Mouse (Mus musculus): ENCODE data around the gene Spsb3.

The Spsb3 gene

DNA sequence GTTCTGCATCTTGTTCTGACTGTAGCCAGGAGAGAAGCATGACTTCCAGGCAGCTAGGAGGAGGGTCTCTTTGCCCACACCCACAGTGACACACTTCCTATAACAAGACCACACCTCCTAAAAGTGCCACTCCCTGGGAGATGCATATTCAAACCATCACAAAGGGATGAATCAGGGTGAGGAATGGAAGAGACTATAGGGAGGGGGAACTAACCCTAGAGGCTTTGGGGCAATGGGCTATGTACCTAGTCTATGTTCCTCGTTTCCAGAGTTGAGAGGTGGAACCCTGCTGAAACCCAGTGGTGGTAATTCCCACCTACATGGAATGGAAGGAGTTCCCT, 12.1 kb upstream of the Spsb3 start:
- in situ Hi-C loops (cut with MboI, MseI): no loop called here

DNA sequence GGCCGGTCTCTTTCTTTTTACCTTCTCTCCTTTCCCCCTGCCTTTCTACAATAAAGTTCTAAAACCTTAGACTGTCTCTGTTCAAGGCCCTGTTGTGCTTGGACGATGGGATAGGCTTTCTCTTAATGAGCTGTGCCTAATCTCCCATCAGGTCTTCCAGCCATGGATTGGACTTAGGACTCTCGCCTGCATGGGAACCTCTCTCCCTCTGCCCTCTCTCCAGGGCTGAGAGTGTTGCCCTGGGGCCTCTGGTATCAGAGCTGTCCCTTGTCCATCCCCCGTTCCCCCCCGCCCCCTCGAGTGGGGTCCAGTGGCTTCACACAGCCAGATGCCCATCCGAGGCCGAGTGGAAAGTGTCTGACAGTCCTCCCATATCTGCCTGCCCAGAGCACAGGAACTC, 11.5 kb upstream of the Spsb3 start:
- in situ Hi-C loops (cut with MboI, MseI): no loop called here

DNA sequence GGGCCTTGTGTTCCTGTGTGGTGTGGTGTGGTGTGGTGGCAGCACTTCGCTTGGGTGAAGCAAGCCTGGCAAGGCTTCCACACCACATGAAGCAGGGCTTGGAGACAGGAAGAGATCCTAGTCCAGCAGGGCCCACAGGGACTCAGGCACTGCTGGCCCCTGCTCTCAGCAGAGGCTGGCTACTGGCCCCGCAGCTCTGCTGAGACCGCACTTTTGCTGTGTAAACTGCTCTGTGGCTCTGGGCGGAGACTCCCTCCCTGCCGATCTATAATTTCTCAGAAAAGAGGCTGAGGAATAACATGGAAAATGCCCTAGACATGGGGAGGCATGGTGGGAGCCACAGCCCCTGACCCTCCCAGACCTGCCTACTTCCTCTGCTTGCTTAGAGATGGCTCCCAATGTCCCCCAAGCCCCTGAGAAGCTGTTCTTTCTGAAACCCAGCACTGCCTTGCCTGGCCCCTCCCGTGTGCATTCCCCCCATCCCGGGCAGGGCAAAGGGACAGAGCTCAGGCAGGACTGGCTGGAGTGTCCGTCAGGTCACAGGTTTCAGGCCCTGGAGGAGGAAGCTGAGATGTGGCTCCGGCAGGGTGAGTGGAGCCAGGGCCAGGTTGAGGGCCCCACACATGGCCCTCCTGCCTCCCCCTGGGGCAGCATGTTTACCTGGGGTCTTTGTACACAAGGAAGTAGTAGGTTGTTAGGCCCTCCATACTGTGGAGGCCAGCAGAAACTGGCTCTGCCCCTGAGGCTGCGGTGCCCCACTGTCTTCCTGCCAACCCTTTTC, 8.9 kb upstream of the Spsb3 start:
- in situ Hi-C loops (cut with MboI, MseI): no loop called here

DNA sequence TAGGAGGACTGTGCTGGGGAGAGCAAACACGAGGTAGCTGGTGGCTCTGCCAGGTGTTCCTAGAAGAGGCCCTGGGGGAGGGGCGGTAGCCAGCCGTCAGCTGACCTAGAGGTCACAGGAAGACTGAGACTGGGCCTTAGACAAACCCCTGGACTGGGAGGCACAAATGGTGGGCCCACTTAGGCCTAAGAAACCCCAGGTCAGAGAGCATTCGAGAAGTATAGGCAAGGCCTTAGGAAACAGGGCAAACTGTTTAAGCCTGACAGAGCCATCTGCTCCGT, 8.4 kb upstream of the Spsb3 start:
- in situ Hi-C loops (cut with MboI, MseI): no loop called here

DNA sequence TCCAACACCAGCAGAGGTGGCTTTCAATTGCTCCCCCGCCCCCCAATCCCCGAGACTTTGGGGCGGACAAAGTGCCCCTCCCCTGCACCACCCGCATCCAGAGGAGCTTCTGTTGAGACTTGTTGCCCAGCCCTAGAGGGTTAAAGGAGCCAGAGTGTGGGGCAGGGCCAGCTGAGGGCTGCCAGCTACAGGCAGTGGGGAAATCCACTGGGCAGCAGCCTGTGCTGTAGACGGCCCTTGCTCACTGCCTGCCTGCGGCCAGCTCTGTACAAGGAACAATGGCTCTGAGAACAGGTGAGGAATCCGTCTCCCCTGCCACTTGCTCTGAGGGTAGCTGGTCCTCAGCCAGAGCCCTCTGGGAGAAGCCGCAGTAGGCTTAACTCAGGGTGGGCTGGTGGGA, 7.9 kb upstream of the Spsb3 start:
- in situ Hi-C loops (cut with MboI, MseI): no loop called here

DNA sequence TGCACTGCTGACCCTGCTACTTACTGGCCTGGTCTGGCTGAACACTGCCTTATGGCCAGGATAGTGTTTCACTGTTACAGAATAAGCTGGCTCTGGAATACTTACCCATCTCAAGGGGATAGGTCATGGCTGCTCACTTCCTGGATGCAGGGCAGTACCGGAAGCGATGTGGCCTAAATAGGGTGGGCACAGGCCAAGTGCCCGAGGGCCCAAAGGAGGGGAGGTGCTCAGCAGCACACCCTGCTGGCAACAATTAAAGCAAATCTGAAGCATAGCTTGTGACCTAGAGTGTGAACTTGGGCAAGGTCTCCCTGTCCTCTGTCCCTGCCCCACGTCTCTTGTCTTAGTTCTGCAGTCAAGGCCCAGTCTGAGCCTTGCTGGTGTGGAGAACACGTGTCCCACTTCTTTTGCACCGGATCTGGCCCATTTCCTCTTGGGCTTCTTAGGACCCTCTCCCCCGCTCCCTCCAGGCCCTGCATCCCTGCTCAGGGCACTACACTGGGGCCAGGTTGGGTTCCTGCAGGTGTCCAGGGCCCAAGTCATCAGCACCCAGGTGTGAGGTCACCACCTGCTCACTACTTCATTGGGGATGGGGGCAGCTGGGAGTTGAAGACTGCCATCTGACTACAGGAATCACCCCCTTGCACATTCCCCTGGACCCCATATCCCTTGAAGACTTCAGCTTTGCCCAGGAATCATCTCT, 4.6 kb upstream of the Spsb3 start:
- in situ Hi-C loops (cut with MboI, MseI): no loop called here

DNA sequence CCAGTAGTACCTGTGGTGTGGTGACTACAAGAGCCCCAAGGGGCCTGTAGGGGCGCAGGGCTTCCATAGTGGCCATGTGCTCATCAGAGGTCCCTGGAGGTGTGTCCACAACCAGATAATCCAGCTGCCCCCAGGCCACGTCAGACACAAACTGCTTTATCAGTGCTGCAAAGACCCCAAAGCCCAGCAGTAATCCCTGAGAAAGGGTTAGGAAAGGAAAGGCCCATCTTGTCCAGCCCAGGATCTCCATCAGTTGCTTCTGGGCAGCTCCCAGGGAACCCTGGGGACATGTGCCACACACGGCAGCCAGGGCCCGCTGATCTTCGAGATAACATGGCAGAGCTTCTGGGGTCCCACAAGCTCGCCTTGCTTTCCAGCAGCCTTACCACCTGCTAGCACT, 2.1 kb upstream of the Spsb3 start:
- in situ Hi-C loops (cut with MboI, MseI): no loop called here

DNA sequence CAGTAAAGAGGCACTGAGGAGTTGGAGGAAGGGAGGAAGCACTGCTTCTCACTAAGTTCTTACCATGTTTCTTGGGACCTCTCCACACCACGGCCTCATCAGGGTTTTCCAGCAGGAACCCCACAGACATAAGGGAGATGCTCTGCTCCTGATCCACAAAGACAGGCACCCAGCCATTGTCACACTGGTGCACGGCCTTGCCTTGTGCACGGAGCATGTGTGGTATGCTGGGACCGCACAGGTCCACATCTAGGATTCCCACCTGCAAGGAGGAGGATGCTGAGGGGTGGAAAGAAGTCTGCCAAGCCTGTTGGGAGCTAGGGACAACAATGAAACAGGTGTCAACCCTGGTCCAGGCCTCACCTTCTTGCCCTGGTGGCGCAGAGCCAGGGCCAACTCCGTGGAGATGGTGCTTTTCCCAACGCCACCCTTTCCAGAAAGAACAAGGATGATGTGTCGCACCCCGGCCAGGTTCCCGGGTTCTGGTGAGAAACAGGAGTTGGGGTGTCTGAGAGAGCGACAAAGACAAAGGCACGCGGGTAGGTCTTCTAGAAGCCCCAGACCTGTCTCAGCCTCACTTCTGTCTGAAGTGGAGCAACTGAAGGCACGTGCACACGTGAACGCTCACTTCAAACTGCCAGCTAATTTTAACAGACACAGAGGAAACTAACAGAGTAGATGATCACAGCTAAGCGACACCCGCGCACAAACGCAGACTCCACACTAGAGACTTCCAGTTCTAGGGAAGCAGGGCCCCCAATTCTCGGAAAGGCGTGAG, 898 bp upstream of the Spsb3 start:
- in situ Hi-C loops (cut with MboI, MseI): no loop called here

DNA sequence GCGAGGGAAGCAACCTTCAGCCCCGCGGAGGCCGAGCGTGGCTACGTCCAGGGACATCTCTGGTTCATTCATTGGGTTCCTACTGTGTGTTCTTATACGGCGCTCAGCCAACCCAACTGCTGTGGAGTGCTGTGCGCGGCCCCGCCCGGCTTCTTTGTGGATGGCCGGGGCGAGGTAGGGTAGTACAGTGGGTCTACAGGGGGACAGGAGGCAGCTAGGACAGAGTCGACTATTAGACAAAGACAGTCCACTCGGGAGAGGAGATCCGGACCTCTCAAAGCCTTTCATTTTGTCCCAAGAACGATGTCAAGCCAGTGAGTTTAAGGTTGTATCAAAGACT, 459 bp downstream of the Spsb3 start:
- in situ Hi-C loops (cut with MboI, MseI): no loop called here

DNA sequence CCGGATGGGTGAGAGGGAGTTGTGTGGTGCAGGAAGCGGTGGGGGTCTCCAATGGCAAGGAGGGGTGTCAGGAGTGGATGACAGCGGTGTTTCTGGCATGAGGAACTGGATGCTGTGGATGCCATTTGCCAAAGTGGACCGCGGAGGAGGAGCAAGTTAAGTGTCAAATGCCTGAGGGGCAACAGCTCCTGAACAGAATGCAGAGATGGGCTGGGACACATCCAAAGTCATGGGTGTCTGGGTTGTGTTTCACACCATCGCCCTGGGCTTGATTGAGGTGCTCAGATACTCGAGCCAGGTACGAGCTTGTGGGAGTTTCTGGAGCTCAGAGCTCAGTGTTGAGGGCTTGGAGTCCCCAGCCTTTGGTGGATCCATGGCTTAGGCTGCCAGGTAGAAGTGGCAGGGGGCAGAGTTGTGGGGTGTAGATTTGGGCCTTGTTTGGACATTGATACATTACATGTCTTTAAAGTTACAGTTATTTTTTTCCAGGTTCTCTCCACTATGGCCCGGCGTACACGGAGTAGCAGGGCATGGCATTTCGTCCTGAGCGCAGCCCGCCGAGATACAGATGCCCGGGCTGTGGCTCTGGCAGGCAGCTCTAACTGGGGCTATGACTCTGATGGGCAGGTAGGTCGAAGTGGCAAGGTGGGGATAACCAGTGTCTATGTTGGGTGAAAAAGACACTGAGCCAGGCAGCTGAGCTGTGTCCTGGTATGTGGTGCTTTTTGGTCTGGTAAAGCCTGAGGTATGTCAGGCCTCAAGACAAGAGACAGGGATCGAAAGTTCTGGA, 1.0 kb downstream of the Spsb3 start:
- in situ Hi-C loops (cut with MboI, MseI): no loop called here

DNA sequence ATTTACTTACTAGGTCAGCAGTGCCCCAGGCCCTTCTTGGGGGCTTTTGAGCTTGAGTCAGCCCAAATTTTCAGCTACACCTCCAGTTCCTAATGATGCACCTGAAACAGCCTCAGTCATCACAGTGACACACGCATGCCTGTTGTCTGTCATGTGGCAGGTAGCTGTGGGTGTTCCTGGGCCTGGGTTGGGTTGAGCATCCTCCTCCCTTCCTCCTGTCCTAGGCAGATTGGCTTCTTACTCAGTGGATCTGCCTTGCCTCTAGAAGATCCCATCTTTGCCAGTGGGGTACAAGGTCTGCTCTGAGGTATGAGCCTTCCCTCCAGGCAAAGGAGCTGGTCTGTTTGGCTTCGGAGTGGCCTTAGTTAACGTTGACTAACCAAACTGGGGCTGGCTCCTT, 2.4 kb downstream of the Spsb3 start:
- in situ Hi-C loops (cut with MboI, MseI): no loop called here

DNA sequence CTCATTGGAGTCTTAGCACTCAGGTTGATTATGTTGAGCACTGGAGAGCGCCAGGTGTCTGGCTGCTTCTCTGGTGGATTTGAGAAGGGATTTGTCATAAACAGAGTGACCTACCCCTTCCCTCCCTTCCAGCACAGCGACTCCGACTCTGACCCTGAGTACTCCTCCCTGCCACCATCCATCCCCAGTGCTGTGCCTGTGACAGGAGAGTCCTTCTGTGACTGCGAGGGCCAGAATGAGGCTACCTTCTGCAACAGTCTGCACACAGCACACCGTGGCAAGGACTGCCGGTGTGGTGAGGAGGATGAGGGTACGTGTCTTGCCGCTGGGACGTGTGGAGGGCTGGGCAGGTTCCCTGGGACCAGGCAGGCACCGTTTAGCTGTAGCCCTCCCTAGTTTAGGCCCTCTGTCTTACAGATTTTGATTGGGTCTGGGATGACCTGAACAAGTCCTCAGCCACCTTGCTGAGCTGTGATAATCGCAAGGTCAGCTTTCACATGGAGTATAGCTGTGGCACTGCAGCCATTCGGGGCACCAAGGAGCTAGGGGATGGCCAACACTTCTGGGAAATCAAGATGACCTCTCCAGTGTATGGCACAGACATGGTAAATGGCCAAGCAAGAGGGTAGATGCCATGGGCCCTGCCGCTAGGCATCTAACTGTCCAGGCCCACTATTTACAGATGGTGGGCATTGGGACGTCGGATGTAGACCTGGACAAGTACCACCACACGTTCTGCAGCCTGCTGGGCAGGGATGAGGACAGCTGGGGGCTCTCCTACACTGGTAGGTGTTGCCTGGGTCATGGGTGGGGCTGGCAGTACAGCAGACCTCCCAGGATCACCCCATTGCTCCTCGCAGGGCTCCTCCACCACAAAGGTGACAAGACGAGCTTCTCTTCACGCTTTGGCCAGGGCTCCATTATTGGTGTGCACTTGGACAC, 4.0 kb downstream of the Spsb3 start:
- in situ Hi-C loops (cut with MboI, MseI): no loop called here

DNA sequence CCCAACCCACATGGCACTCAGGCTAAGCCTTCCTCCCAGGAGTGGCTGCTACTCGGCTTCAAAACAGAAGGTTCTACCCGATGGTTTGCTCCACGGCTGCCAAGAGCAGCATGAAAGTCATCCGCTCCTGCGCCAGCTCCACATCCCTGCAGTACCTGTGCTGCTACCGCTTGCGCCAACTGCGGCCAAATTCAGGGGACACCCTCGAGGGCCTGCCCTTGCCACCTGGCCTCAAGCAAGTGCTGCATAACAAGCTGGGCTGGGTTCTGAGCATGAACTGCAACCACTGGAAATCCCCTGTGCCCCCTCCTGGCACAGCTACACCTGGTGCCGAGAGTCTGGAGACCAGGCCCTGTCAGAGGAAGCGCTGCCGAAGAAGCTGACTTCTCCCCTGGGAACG, 4.9 kb downstream of the Spsb3 start:
- in situ Hi-C loops (cut with MboI, MseI): no loop called here

DNA sequence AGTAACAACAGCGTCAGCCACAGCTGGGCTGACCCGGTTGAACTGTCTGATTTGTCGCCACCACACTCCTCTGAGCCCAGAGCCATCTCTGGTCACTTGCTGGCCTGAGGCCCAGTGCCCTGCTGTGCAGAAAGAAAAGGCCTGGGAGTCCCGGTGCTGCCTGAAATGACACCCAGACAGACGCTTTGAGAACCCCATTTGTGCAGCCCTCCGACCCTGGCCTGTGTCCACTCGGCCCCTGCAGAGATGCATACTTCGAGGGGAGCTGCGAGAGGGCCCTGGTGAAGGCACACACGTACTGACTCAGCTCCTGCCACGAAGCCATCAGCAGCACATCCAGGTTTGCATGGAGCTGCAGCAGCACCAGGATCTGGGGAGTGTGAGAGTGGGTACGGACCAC, 6.3 kb downstream of the Spsb3 start:
- in situ Hi-C loops (cut with MboI, MseI): no loop called here

DNA sequence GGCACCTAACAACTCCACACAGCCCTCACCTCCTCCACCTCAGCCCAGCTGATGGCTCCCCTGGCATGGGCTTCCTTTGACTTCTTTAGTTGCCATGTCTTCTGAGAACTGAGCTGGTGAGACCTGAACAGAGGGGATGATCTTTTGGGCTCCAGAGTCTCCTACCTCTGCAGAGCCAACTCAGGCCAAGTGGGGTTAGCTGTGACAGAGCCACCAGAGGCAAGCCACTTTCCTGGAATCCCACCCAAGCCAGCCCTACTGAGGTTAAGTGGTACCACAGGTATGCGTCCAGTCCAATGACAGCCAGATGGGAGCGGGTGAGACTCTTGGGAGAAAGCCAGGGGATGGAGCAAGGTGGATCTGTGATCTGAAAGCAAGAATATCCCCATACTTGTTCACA, 6.8 kb downstream of the Spsb3 start:
- in situ Hi-C loops (cut with MboI, MseI): no loop called here

DNA sequence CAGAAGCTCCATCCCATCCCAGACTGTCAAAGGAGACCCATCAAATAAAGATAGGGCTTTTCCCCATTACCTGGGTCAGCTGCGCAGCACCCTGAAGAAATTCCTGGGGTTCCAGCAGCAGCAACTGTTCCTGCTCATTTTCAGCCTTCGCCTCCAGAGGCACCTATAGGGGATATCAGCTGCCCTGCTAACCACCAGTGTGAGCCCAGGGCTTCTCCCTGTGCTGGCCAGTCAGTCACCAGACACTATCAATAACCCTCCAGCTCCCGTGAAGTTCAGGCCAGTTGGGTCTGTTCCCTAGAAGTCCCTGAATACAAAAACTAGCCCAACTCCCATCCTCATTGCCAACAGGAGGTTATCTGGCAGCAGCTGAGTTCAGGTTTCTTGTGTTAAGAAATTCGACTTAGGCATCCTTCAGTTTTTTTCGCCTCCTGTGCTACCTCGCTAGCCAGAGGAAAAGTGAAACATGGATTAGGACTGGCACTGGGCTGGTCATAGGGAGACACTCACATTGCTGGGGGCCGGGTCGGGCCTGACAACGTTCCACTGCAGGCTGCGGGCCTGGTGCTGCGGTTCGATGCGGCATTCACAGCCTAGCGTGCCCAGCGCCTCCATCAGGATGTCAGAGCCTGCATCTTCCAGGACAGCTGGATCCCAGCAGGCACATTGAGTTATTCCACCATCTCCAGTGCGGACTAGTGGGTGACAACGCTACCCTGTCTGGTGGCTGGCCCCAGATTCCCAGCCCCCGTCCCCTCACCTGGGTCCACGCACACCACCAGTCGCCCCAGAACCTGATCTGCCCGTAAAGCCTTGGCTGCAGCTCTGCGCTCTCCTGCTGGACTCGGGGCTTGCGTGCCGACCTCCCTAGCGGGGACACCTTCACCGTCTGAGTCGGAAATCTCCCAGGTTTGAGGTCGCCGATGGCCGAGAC, 7.9 kb downstream of the Spsb3 start:
- in situ Hi-C loops (cut with MboI, MseI): no loop called here

DNA sequence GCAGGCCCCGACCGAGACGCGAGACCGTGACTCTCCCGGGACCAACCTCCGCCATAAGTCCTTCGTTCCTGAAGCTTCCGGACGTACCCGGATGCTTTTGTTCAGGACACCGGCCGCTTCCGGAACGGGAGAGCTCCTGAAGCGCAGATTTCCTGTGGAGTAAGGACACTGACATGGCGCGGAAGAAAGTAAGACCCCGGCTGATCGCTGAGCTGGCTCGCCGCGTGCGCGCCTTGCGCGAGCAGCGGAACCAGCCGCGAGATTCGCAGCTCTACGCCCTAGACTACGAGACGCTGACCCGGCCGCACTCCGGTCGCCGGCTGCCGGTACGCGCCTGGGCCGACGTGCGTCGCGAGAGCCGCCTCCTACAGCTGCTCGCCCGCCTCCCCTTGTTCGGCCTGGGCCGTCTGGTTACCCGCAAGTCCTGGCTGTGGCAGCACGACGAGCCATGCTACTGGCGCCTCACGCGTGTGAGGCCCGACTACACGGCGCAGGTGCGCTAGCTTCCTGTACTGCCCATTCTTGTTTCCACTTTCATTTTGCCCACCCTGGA, 8.6 kb downstream of the Spsb3 start, which contains the start of the genes Eme2 and Mrps34:
TSS of gene Eme2 (minus strand) at position 93 of the 553 bp plus-strand sequence.
TSS of gene Mrps34 (plus strand) at position 122 of the 553 bp plus-strand sequence.
- in situ Hi-C loops (cut with MboI, MseI): no loop called here

DNA sequence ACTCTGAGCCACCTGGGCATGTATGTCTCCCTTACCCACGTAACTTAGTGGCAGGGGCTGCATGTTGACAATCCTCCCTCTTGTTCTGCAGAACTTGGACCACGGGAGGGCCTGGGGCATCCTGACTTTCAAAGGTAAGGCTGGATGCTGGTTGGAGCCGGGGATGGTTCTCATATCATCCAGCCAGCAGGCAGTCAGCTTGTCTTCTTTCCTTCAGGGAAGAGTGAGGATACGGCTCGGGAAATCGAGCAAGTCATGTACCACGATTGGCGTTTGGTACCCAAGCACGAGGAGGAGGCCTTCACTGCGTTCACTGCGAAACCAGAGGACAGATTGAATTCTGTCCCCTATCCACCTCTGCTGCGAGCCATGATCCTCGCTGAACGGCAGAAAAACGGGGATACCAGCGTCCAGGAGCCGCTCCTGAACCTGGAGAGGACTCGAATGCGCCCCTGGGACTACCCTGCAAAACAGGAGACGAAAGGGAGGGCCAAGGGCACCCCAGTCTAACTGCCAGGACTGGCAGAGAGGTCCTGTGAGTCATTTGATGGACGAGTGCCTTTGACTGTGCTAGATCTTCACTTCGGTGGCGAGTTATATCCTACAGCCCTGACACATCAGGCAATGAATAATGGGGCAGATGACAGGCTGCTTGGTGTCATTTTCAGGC, 9.3 kb downstream of the Spsb3 start:
- in situ Hi-C loops (cut with MboI, MseI): no loop called here

Data from T-helper 2 cell (primary cell).